Mouse (Mus musculus): ENCODE data around the gene Git2. TPM values are rescaled to one million over a fixed set of nuclear protein-coding genes. Genes with fewer than 3 reads are reported as not detected.

The Git2 gene
- 158 TPM for polyA plus RNA-seq (2017; shearing (Covaris generic))

DNA sequence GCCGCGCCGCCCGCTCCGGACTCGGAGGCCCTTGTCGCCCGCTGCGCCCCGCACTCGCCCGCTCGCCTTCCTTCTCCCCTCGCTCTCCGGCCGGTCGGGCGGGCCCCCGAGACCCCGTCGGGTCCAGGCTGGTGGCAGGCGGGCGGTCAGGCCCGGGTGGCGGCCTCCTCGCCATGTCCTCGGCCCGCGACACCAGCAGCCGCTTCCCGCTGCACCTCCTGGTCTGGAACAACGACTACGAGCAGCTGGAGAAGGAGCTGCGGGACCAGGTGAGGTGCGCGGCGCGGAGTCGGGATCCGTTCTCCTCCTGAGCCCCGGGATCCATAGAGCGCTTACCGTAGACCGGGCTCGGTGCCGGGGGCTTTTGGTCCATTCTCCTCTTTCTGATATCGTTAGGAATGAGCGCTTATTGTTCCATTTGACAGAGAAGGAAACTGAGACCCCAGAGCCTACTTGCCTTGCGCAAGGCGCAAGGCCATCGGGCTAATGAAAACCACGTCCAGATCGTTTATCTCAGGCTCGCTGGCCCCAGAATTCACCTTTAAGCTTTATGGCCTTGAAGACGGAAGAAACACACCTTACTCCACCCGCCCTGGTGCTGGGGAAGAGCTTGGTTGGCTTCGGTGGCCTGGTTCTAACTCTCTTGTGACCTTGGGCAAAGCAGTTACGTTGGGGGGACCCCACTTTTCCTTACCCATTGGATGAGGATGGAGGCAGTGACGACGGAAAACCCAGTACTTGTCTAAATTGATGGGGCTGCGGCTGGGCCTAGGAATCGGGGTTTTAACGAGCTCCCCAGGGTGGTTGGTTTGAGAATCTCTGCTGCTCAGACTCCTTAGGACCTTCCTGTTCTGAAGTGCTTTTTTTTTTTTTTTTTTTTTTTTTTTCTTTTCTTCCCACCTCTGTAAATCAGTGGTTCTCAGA is at the start of gene Git2:
Gene Git2 (minus strand): TSS at position 462 of the 924 bp plus-strand sequence.

GRCm38 (mm10) chr5:114822796-114823688 is 47.7 kb upstream of the Git2 start, which contains the start of gene 1500011B03Rik:
1500011B03Rik (minus strand) TSS chr5:114823468.

DNA sequence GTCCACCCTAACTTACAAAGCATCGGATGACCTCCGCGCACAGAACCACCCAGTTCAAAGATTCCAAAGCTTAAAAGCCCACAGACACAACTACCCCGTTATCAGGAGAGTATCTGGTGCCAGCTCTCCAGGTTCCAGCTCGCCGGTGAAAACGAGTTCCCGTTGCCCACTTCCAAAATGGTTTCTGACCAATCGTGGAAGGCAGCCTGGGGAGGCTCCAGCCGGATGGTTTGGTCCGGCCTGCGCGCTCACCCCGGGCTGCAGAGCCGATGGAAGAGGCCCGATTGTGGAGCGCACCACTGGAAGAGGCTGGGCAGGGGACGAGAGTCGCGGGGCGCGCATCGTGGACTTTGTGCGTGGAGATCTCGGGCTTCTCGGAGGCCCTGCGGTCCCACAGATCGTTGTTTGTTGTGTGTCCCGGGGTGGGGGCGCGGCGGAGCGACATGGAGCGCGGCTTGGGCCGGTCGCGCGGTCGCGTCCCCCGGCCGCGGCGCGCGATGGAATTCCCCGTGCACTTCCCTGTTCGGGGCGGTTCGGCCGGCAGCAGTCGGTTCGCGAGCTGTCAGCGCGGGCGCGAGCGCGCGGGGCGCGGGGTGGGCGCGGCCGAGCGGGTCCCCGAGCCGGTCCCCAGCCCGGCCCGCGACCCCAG is 790 bp downstream of the Git2 start, which contains the start of gene Ankrd13a:
Gene Ankrd13a (plus strand): TSS at position 275 of the 649 bp plus-strand sequence.

DNA sequence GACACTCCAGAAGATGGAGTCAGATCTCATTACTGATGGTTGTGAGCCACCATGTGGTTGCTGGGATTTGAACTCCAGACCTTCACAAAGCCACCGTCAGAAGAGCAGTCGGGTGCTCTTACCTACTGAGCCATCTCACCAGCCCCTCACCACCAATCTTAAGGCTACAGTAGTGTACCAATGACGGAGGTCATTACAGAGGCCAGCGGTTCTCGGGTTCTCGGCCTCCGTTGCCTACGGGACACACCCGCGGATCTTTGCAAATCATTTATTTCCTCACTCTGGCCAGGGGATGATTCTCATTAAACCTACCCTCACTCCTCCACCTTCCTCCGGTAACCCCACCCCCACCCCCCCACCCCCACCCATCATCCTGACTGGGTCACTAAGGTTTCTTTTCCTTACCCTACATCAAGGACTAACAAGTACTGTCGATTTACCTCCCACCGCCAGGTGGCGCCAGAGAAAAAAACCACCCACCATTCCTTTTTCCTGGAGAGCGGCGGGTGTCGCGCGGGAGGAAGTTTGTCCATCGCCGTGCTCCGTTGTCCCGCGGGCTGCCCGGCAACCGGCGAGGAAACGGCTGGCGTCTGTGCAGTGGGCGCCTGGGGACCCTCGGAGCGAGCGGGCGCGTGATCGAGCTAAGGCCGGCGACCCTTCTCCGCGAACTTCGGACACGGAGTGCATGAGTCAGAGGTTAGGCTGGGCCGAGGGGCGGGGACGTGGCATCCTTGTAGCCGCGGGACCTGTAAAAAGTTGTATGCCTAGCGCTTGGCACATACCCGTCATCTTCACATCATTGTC is 67.8 kb downstream of the Git2 start, which contains the start of gene Tchp:
Gene Tchp (plus strand): TSS at position 496 of the 804 bp plus-strand sequence.

DNA sequence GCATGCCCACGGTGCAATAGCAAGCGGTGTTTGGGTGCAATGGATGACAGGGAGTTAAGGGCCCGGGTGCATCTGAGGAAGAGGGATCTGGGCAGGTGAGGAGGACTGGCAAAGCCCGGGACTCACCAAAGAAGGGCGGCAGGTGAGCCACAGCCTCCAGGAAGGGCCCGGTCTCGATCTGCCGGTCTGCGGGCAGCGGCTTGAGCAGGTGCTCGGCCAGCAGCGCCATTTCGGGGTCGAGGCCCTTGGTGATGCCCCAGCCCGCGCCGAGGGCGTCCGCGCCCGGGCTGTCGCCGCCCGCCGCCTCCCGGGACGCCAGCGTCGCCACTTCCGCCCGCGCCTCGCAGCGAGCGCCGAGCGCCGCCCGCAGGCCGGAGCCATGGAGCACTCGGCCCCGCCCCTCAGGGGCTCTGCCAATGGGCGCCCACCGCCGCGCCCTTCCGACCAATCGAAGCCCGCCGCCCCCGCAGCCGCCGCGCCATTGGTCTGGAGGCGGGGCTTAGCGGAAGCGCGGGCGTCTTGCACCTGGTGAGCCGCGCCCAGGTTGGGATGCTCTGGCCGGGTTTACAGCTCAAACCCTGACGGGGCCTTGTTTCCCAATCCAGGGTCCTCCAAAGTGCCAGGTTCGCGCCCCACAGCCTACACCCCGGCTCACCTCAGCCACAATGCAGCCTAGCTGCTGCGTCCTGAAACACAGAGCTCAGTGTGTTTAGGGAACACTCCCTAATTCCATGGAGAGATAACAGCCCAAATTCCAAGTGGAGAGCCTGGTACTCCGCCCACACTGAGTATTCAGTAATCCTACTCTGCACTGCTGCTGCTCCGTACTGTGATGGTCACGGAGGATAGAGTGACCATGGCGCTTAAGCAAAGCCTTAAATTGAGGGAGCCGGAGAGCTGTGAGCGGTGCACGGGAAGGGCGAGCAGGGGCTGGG is 84.4 kb downstream of the Git2 start, which contains the start of gene Gltp:
Gene Gltp (minus strand): TSS at position 352 of the 935 bp plus-strand sequence.

Other genes starting within 250 kb of the Git2 start
- gene Fam222a, start 207.5 kb downstream of the Git2 start, polyA plus RNA-seq (2017; shearing (Covaris generic)) = 4.7 TPM
- 0.63 TPM for gene Trpv4, start 117.1 kb downstream of the Git2 start, polyA plus RNA-seq (2017; shearing (Covaris generic))
- gene Gltp, start 84.5 kb downstream of the Git2 start, polyA plus RNA-seq (2017; shearing (Covaris generic)) = 238 TPM
- gene Tchp, start 67.8 kb downstream of the Git2 start, polyA plus RNA-seq (2017; shearing (Covaris generic)) = 17.0 TPM
- 208 TPM for gene Ankrd13a, start 840 bp downstream of the Git2 start, polyA plus RNA-seq (2017; shearing (Covaris generic))
- 49.4 TPM for gene 1500011B03Rik, start 48.0 kb upstream of the Git2 start, polyA plus RNA-seq (2017; shearing (Covaris generic))
- not detected for gene 4930519G04Rik, start 78.1 kb upstream of the Git2 start, polyA plus RNA-seq (2017; shearing (Covaris generic))
- gene Gm9936, start 83.2 kb upstream of the Git2 start, polyA plus RNA-seq (2017; shearing (Covaris generic)) = not detected
- gene Oasl2, start 121.4 kb upstream of the Git2 start, polyA plus RNA-seq (2017; shearing (Covaris generic)) = 9.0 TPM
- 5.1 TPM for gene Oasl1, start 147.7 kb upstream of the Git2 start, polyA plus RNA-seq (2017; shearing (Covaris generic))
- 34.7 TPM for gene 2210016L21Rik, start 166.6 kb upstream of the Git2 start, polyA plus RNA-seq (2017; shearing (Covaris generic))
- gene Hnf1a, start 195.6 kb upstream of the Git2 start, polyA plus RNA-seq (2017; shearing (Covaris generic)) = 0.15 TPM
- gene Sppl3, start 235.6 kb upstream of the Git2 start, polyA plus RNA-seq (2017; shearing (Covaris generic)) = 64.1 TPM